Mouse (Mus musculus) layer of hippocampus, adult 9-11 months (tissue): ENCODE measurements at regions not wholly inside any gene's neighbourhood (a gene's known extent, or its start where the extent isn't known, plus 50 kb on each side); places are given as distances from the start of the nearest gene placed in this dataset.

Experiments
- DNase-seq: peaks from one replicate; pipeline ENCODE4 v3.0.0; 2022

DNA sequence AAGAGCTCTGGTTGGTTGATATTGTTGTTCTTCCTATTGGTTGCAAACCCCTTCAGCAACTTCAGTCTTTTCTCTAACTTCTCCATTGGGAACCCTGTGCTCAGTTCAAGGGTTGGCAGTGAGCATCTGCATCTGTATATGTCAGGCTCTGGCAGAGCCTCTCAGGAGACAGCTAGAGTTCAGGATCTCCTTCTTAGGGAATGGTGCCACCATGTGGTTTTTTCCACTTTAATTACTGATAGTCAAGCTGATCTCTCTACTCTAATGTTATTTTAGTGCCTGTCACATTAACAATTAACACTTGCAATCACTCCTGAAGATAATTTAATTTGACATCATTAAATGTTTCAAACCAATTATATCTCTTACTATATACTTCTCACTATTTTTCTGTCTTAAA lies 550.4 kb downstream of the Gm597 start:
- DNase-seq: no peak

- peak; percentile 69 for DNase-seq
Measured at GRCm38 (mm10) chr1:28214243-28215038, 565.6 kb downstream of the Gm597 start.
